Mouse (Mus musculus) splenic B cell, adult 2 months (primary cell): ENCODE data around the gene Plppr3.

Experiments used
- DNase-seq: peaks from one replicate; pipeline ENCODE4 v3.0.0-alpha.2; 2011; ENCODE audit warnings: low read depth, low spot score
- H3K27me3 ChIP-seq: 2 replicates; pipeline ENCODE4 v1.6.1; 2012; ENCODE audit warnings: mild to moderate bottlenecking, low read length, moderate library complexity, mixed read lengths; ENCODE audit not compliant: control insufficient read depth, poor library complexity, insufficient read depth, severe bottlenecking
- H3K36me3 ChIP-seq: 2 replicates; pipeline ENCODE4 v1.6.1; 2012; ENCODE audit warnings: mild to moderate bottlenecking, low read length, moderate library complexity, mixed read lengths; ENCODE audit not compliant: control insufficient read depth, poor library complexity, insufficient read depth, severe bottlenecking

The Plppr3 gene

DNA sequence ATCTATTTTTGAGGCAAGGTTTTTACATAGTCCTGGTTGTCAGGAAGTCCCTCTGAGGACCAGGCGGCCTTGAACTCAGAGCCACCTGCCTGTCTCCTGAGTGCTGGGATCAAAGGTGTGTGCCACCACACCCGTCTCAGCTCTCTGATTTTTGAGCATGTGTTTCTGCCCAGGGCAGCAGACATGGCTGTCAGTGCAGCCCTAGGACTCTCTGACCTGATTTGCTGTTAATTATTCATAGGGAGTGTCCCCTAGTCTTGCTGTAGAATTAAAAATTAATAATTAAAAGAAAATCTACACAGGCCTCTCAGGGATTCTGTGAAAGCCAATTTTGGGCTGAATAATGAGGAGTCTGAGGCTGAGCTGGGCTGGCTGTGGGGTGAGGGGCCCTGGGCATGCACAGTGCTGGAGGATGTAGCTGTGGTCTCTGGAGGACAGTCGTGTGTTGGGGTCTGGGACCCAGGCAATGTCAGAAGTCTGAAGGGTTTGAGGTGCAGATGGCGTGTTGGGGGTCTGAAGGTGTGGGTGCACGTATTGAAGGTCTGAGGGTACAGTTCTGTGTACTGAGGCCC is 60.1 kb downstream of the Plppr3 start:
- no peaks in the 10 kb centered on the region for H3K36me3 ChIP-seq
- DNase-seq, result no peak
- no peaks in the 10 kb centered on the region for H3K27me3 ChIP-seq

DNA sequence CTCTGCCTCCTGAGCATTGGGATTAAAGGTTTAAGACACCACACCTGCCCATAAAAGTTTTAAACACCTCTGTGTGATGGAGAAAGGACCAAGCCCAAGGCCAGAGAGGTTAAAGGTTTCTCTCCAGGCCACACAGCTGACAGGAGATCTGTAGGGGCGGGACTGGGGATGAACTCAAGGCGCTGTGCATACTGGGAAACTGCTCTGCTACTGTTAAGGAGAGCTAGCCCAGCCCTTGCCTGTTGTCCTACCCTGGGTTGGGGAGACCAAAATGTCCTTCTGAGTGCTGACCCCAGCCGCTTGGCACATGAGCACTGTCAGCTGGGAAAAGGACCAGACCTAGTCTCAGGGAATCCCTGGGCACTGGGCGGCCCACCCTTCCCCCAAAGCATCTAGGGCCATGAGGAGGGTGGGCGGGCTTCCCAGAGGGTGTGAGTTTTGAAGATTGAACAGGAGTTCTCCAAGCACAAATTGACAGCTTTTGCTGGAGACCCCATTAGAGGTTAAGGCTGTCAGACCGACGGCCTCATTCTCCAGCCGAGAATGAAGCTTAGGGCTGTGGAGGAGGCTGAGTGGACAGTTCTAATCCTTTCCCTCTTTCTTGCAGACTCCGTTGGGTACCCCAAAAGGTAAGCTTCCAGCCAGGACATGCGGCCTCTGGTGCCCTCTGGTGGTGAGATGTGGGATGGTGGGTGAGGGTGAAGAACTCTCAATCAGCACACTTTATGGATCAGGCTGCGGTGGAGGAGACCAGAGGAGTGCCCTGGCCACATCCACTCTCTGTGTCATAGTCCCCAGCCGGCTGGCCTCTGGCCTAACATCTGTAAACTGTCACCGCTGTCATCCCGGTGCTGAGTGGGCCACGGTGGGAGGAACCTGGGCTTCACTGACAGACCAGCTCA is 62.4 kb downstream of the Plppr3 start:
- peak; percentile 86 for DNase-seq
- Histone ChIP-seq H3K36me3 (no peaks in the 10 kb centered on the region), H3K27me3 (no peaks in the 10 kb centered on the region)
